Mouse (Mus musculus): Measurements from ENCODE around the gene Pqlc3. TPM values are rescaled to one million over a fixed set of nuclear protein-coding genes. Genes with fewer than 3 reads are reported as not detected.
A peak's percentile ranks its signal among the peaks of the same experiment; 100 is the strongest.
"Not testable (repeated sequence)": the region's sequence is repeated elsewhere in the genome, so short reads cannot be mapped to it uniquely, and the experiment has no call there.

Pqlc3 gene
- polyA plus RNA-seq, 1 experiment from 2014 or later: 3.3 TPM

GRCm38 (mm10) chr12:17032694-17033463, 32.7 kb upstream of the Pqlc3 start:
- WGBS: 45% methylated on average over 13 of the region's 13 CpGs
- peaks cover 2% of the 10 kb centered on the region for H3K4me1 ChIP-seq
- no peaks in the 10 kb centered on the region for H3K36me3 ChIP-seq
- peak; percentile 59; the same call in 1 of the 2 replicates for ATAC-seq (ENCODE audit: low FRiP score)
- no peak overlapping the region for H3K27ac ChIP-seq
- H3K9ac ChIP-seq: no peak overlapping the region
- no peaks in the 10 kb centered on the region for H3K27me3 ChIP-seq
- H3K4me2 ChIP-seq (replicated peaks): no peak overlapping the region
- H3K9me3 ChIP-seq (replicated peaks): 0 out of 2 replicates have a peak, but pooled peaks cover 3% of the 10 kb centered on the region
- no peak overlapping the region for H3K4me3 ChIP-seq

GRCm38 (mm10) chr12:17024554-17025110, 24.4 kb upstream of the Pqlc3 start:
- H3K36me3 ChIP-seq: no peaks in the 10 kb centered on the region
- H3K4me1 ChIP-seq: no peaks in the 10 kb centered on the region
- no peak overlapping the region for H3K4me3 ChIP-seq
- 92% methylated on average over 6 of the region's 6 CpGs for WGBS
- ATAC-seq (ENCODE audit: low FRiP score): no peak
- no peak overlapping the region for H3K9ac ChIP-seq
- H3K4me2 ChIP-seq (replicated peaks): no peak overlapping the region
- H3K27me3 ChIP-seq: no peaks in the 10 kb centered on the region
- H3K9me3 ChIP-seq (replicated peaks): 0 out of 2 replicates have a peak, but pooled peaks cover 6% of the 10 kb centered on the region
- H3K27ac ChIP-seq: no peak overlapping the region

- ATAC-seq (ENCODE audit: low FRiP score): no peak
- Histone ChIP-seq H3K9me3 (replicated peaks) (0 out of 2 replicates have a peak, but pooled peaks cover 3% of the 10 kb centered on the region), H3K27me3 (no peaks in the 10 kb centered on the region), H3K9ac (no peak overlapping the region), H3K36me3 (no peaks in the 10 kb centered on the region), H3K4me3 (no peak overlapping the region), H3K4me1 (no peaks in the 10 kb centered on the region), H3K4me2 (replicated peaks) (no peak overlapping the region), H3K27ac (no peak overlapping the region)
- 82% methylated on average over 4 of the region's 4 CpGs for WGBS
These were observed 21.9 kb upstream of the Pqlc3 start for GRCm38 (mm10) chr12:17022145-17022544.

- WGBS: 89% methylated on average over 4 of the region's 4 CpGs
- not testable (repeated sequence) for H3K4me2 ChIP-seq (replicated peaks); H3K36me3 ChIP-seq; H3K4me3 ChIP-seq; H3K9ac ChIP-seq; H3K27me3 ChIP-seq; ATAC-seq (ENCODE audit: low FRiP score); H3K4me1 ChIP-seq; H3K9me3 ChIP-seq (replicated peaks); H3K27ac ChIP-seq
These were observed 20.9 kb upstream of the Pqlc3 start for GRCm38 (mm10) chr12:17021125-17021524.

- Histone ChIP-seq H3K9ac (no peak overlapping the region), H3K4me1 (no peaks in the 10 kb centered on the region), H3K9me3 (replicated peaks) (0 out of 2 replicates have a peak, but pooled peaks cover 2% of the 10 kb centered on the region), H3K36me3 (no peaks in the 10 kb centered on the region), H3K27ac (no peak overlapping the region), H3K27me3 (no peaks in the 10 kb centered on the region), H3K4me3 (no peak overlapping the region), H3K4me2 (replicated peaks) (no peak overlapping the region)
- no peak for ATAC-seq (ENCODE audit: low FRiP score)
- WGBS: 28% methylated on average over 4 of the region's 4 CpGs
These were observed 18.3 kb upstream of the Pqlc3 start for GRCm38 (mm10) chr12:17018468-17018867.

GRCm38 (mm10) chr12:17015711-17016110, 15.5 kb upstream of the Pqlc3 start:
- ATAC-seq (ENCODE audit: low FRiP score): no peak
- Histone ChIP-seq H3K9ac (no peak overlapping the region), H3K27ac (no peak overlapping the region), H3K9me3 (replicated peaks) (no peaks in the 10 kb centered on the region), H3K4me1 (peaks cover 6% of the 10 kb centered on the region; the same call in 1 of the 2 replicates), H3K36me3 (no peaks in the 10 kb centered on the region), H3K27me3 (0 out of 2 replicates have a peak, but pooled peaks cover 4% of the 10 kb centered on the region), H3K4me2 (replicated peaks) (no peak overlapping the region), H3K4me3 (no peak overlapping the region)
- WGBS: 93% methylated on average over 2 of the region's 2 CpGs

- no peaks in the 10 kb centered on the region for H3K36me3 ChIP-seq
- 0 out of 2 replicates have a peak, but pooled peaks cover 6% of the 10 kb centered on the region for H3K27me3 ChIP-seq
- ATAC-seq (ENCODE audit: low FRiP score): peak; percentile 33; the same call in 1 of the 2 replicates
- H3K9ac ChIP-seq: no peak overlapping the region
- H3K4me2 ChIP-seq (replicated peaks): no peak overlapping the region
- H3K27ac ChIP-seq: no peak overlapping the region
- H3K4me3 ChIP-seq: no peak overlapping the region
- no peaks in the 10 kb centered on the region; the same call in 1 of the 2 replicates for H3K9me3 ChIP-seq (replicated peaks)
- H3K4me1 ChIP-seq: peaks cover 6% of the 10 kb centered on the region; the same call in 1 of the 2 replicates
- 71% methylated on average over 2 of the region's 2 CpGs for WGBS
These were observed 12.1 kb upstream of the Pqlc3 start for GRCm38 (mm10) chr12:17012067-17012899.

GRCm38 (mm10) chr12:17011100-17011870, 11.1 kb upstream of the Pqlc3 start, which contains the start of gene 2410004P03Rik:
Gene 2410004P03Rik, minus strand, starts transcription at chr12:17011727.
- H3K4me3 ChIP-seq: peak within 1 kb of the TSS; percentile 30
- WGBS: 6% methylated on average over 29 of the region's 29 CpGs
- peak within 1 kb of the TSS; percentile 20 for H3K9ac ChIP-seq
- peak within 1 kb of the TSS; percentile 49 for H3K4me2 ChIP-seq (replicated peaks)
- H3K27me3 ChIP-seq: 0 out of 2 replicates have a peak, but pooled peaks cover 6% of the 10 kb centered on the region
- H3K9me3 ChIP-seq (replicated peaks): no peaks in the 10 kb centered on the region; the same call in 1 of the 2 replicates
- peaks cover 6% of the 10 kb centered on the region; the same call in 1 of the 2 replicates for H3K4me1 ChIP-seq
- H3K27ac ChIP-seq: no peak within 1 kb of the TSS
- no peaks in the 10 kb centered on the region for H3K36me3 ChIP-seq
- peak; percentile 73; the same call in 1 of the 2 replicates for ATAC-seq (ENCODE audit: low FRiP score)

GRCm38 (mm10) chr12:17009466-17009865, 9.3 kb upstream of the Pqlc3 start:
- Histone ChIP-seq H3K9me3 (replicated peaks) (no peaks in the 10 kb centered on the region; the same call in 1 of the 2 replicates), H3K36me3 (no peaks in the 10 kb centered on the region), H3K9ac (no peak overlapping the region), H3K27me3 (0 out of 2 replicates have a peak, but pooled peaks cover 6% of the 10 kb centered on the region), H3K27ac (no peak overlapping the region), H3K4me1 (peaks cover 6% of the 10 kb centered on the region; the same call in 1 of the 2 replicates), H3K4me2 (replicated peaks) (no peak overlapping the region), H3K4me3 (no peak overlapping the region)
- WGBS: 95% methylated on average over 6 of the region's 6 CpGs
- ATAC-seq (ENCODE audit: low FRiP score): no peak

GRCm38 (mm10) chr12:17001211-17001610, 1.0 kb upstream of the Pqlc3 start:
- no peak overlapping the region for H3K4me3 ChIP-seq
- H3K9ac ChIP-seq: no peak overlapping the region
- peaks cover 43% of the 10 kb centered on the region for H3K27me3 ChIP-seq
- H3K4me2 ChIP-seq (replicated peaks): no peak overlapping the region
- no peaks in the 10 kb centered on the region for H3K9me3 ChIP-seq (replicated peaks)
- peaks cover 14% of the 10 kb centered on the region for H3K4me1 ChIP-seq
- WGBS: 51% methylated on average over 4 of the region's 4 CpGs
- no peaks in the 10 kb centered on the region for H3K36me3 ChIP-seq
- no peak overlapping the region for H3K27ac ChIP-seq
- ATAC-seq (ENCODE audit: low FRiP score): no peak

GRCm38 (mm10) chr12:17000628-17001027, 420 bp upstream of the Pqlc3 start:
- Histone ChIP-seq H3K4me2 (replicated peaks) (peak overlapping the region; percentile 84), H3K36me3 (no peaks in the 10 kb centered on the region), H3K9me3 (replicated peaks) (no peaks in the 10 kb centered on the region), H3K4me3 (no peak overlapping the region), H3K4me1 (peaks cover 14% of the 10 kb centered on the region), H3K27me3 (peaks cover 43% of the 10 kb centered on the region), H3K27ac (no peak overlapping the region), H3K9ac (no peak overlapping the region)
- 64% methylated on average over 4 of the region's 6 CpGs for WGBS
- ATAC-seq (ENCODE audit: low FRiP score): no peak
